ENCODE assay signal across 7 mouse cellular contexts in genomic region chr4:109979461-109980320, GRCm38 (mm10). TPM values are rescaled to one million over a fixed set of nuclear protein-coding genes. Genes with fewer than 3 reads are reported as not detected.
A peak's percentile ranks its signal among the peaks of the same experiment; 100 is the strongest.
DNase-seq lines count a peak whose midpoint lies in the region; ATAC-seq and TF ChIP-seq lines count a peak whose summit lies in the region.

No protein-coding gene starts in this region.

- ATAC-seq in lung, embryonic 15.5 days (ENCODE audit: borderline replicate concordance, extremely low read depth, low FRiP score, low TSS enrichment) = no peak
- no peak for ATAC-seq in forebrain, embryonic 12.5 days (ENCODE audit: low FRiP score)
- no peak for ATAC-seq in stomach, embryonic 14.5 days (ENCODE audit: insufficient number of reproducible peaks, insufficient read depth, low FRiP score, low read depth)

- TF ChIP-seq POLR2A in lung, adult 2 months (IDR thresholded peaks at IDR 0.05; ENCODE audit: borderline replicate concordance, extremely low read depth, low read depth, low read length) = no peak
- TF ChIP-seq POLR2A in thymus, adult 2 months (IDR thresholded peaks at IDR 0.05; ENCODE audit: control insufficient read depth, extremely low read depth, insufficient read depth, low read length, poor library complexity) = no peak

- intact Hi-C loops in gastrocnemius, postnatal 14 days (cut with DNase I; ENCODE audit: low total_unique reads) = no loop called here

- no peaks in the 10 kb centered on the region for H3K9me3 ChIP-seq in lung, embryonic 15.5 days
- no peaks in the 10 kb centered on the region for H3K9me3 ChIP-seq in forebrain, embryonic 12.5 days
- no peaks in the 10 kb centered on the region for H3K9me3 ChIP-seq in limb, embryonic 10.5 days (replicated peaks)
- peaks cover 4% of the 10 kb centered on the region; the same call in 1 of the 2 replicates for H3K9me3 ChIP-seq in stomach, embryonic 14.5 days (ENCODE audit: control insufficient read depth, low read depth, low read length)

- H3K4me2 ChIP-seq in lung, embryonic 15.5 days = peak overlapping the region; percentile 40
- peak overlapping the region; percentile 67 for H3K4me2 ChIP-seq in forebrain, embryonic 12.5 days
- H3K4me2 ChIP-seq in stomach, embryonic 14.5 days (replicated peaks; ENCODE audit: low read depth, low read length) = peak overlapping the region; percentile 20; the same call in 1 of the 2 replicates

- peaks cover 47% of the 10 kb centered on the region for H3K4me1 ChIP-seq in lung, embryonic 15.5 days
- H3K4me1 ChIP-seq in lung, adult 2 months (ENCODE audit: control insufficient read depth, insufficient read depth, low read length) = peaks cover 2% of the 10 kb centered on the region; the same call in 1 of the 2 replicates
- peaks cover 49% of the 10 kb centered on the region for H3K4me1 ChIP-seq in forebrain, embryonic 12.5 days
- peaks cover 61% of the 10 kb centered on the region for H3K4me1 ChIP-seq in limb, embryonic 10.5 days
- H3K4me1 ChIP-seq in stomach, embryonic 14.5 days (ENCODE audit: control insufficient read depth, insufficient read depth, low read length) = peaks cover 9% of the 10 kb centered on the region
- H3K4me1 ChIP-seq in thymus, adult 2 months (replicated peaks; ENCODE audit: control insufficient read depth, insufficient read depth, low read length) = peaks cover 2% of the 10 kb centered on the region; the same call in 1 of the 2 replicates

- no peak overlapping the region for H3K27ac ChIP-seq in lung, embryonic 15.5 days
- peak overlapping the region; percentile 91 for H3K27ac ChIP-seq in forebrain, embryonic 12.5 days
- peak overlapping the region; percentile 43; the same call in 1 of the 2 replicates for H3K27ac ChIP-seq in limb, embryonic 10.5 days
- H3K27ac ChIP-seq in stomach, embryonic 14.5 days (ENCODE audit: low read length) = no peak overlapping the region
- H3K27ac ChIP-seq in thymus, adult 2 months (ENCODE audit: control insufficient read depth, insufficient read depth, low read length) = no peak overlapping the region

- DNase-seq in lung, adult 2 months = no peak
- peak; percentile 75 for DNase-seq in limb, embryonic 10.5 days (ENCODE audit: low spot score)
- DNase-seq in thymus, adult 2 months = no peak
- no peak for DNase-seq in gastrocnemius, postnatal 14 days

- H3K27me3 ChIP-seq in lung, embryonic 15.5 days = peaks cover 100% of the 10 kb centered on the region
- H3K27me3 ChIP-seq in forebrain, embryonic 12.5 days = peaks cover 96% of the 10 kb centered on the region
- H3K27me3 ChIP-seq in limb, embryonic 10.5 days (ENCODE audit: low read depth, poor library complexity, severe bottlenecking) = peaks cover 100% of the 10 kb centered on the region
- peaks cover 88% of the 10 kb centered on the region for H3K27me3 ChIP-seq in stomach, embryonic 14.5 days (ENCODE audit: control insufficient read depth, insufficient read depth, low read length)
- peaks cover 43% of the 10 kb centered on the region for H3K27me3 ChIP-seq in thymus, adult 2 months (ENCODE audit: control insufficient read depth, insufficient read depth, low read length)

- no peak overlapping the region for H3K9ac ChIP-seq in lung, embryonic 15.5 days
- peak overlapping the region; percentile 89 for H3K9ac ChIP-seq in forebrain, embryonic 12.5 days
- H3K9ac ChIP-seq in stomach, embryonic 14.5 days (replicated peaks; ENCODE audit: low read depth, low read length) = no peak overlapping the region

- H3K4me3 ChIP-seq in lung, embryonic 15.5 days = peak overlapping the region; percentile 20
- H3K4me3 ChIP-seq in lung, adult 2 months (replicated peaks; ENCODE audit: extremely low read depth, low read depth, low read length) = no peak overlapping the region
- peak overlapping the region; percentile 66 for H3K4me3 ChIP-seq in forebrain, embryonic 12.5 days (replicated peaks)
- peak overlapping the region; percentile 43 for H3K4me3 ChIP-seq in limb, embryonic 10.5 days
- 0 out of 2 replicates have a peak overlapping the region, but pooled peaks have one; percentile 8 for H3K4me3 ChIP-seq in stomach, embryonic 14.5 days (ENCODE audit: low read depth, low read length)
- H3K4me3 ChIP-seq in thymus, adult 2 months (ENCODE audit: control insufficient read depth, insufficient read depth, low read length) = no peak overlapping the region

- TF ChIP-seq CTCF in lung, adult 2 months (IDR thresholded peaks at IDR 0.05; ENCODE audit: insufficient read depth, low read length) = no peak
- TF ChIP-seq CTCF in thymus, adult 2 months (IDR thresholded peaks at IDR 0.05; ENCODE audit: borderline replicate concordance, control insufficient read depth, extremely low read depth, insufficient read depth, low read length, poor library complexity) = no peak

- no peaks in the 10 kb centered on the region for H3K36me3 ChIP-seq in lung, embryonic 15.5 days
- H3K36me3 ChIP-seq in forebrain, embryonic 12.5 days (replicated peaks) = peaks cover 14% of the 10 kb centered on the region
- H3K36me3 ChIP-seq in limb, embryonic 10.5 days = no peaks in the 10 kb centered on the region
- no peaks in the 10 kb centered on the region for H3K36me3 ChIP-seq in stomach, embryonic 14.5 days (ENCODE audit: control insufficient read depth, insufficient read depth, low read length)
- no peaks in the 10 kb centered on the region for H3K36me3 ChIP-seq in thymus, adult 2 months (ENCODE audit: control insufficient read depth, insufficient read depth, low read length)

- WGBS in lung, embryonic 15.5 days = 2% methylated on average over 65 of the region's 66 CpGs
- WGBS in lung, adult 2 months = 3% methylated on average over 66 of the region's 66 CpGs
- under 1% methylated on average over 66 of the region's 66 CpGs for WGBS in forebrain, embryonic 12.5 days
- under 1% methylated on average over 66 of the region's 66 CpGs for WGBS in limb, embryonic 10.5 days
- under 1% methylated on average over 61 of the region's 66 CpGs for WGBS in stomach, embryonic 14.5 days
- WGBS in thymus, adult 2 months = 4% methylated on average over 66 of the region's 66 CpGs

RNA-seq across cellular contexts. Expression of gene Dmrta2, which starts 1.8 kb away (rescaled TPM):
- polyA plus RNA-seq in lung, embryonic 15.5 days (2015; fragmentation: Nextera tagmentation; extraction: Ambion mirVana) = 0.09 and 0.14 TPM in 2 replicates
- polyA plus RNA-seq in lung, adult 2 months (2012; rRNA removed) = 0.43 and 0.52 TPM in 2 replicates
- 8.5 and 9.7 TPM in 2 replicates for polyA plus RNA-seq in forebrain, embryonic 12.5 days (2016; fragmentation: Nextera tagmentation; extraction: Ambion mirVana)
- 0.20 TPM in 2 replicates for polyA plus RNA-seq in limb, embryonic 10.5 days (2016; fragmentation: Nextera tagmentation; extraction: Ambion mirVana)
- polyA plus RNA-seq in stomach, embryonic 14.5 days (2014; fragmentation: Nextera tagmentation; extraction: Ambion mirVana) = 0.16 TPM in 1 of 2 replicates, not detected in the other
- polyA plus RNA-seq in thymus, adult 2 months (2012; rRNA removed) = 0.67 and 0.74 TPM in 2 replicates
- total RNA-seq in gastrocnemius, postnatal 14 days (2021) = under 1 TPM; 0.18 to 0.23 TPM

Comparison
In these comparisons a context has a peak if more than half of its experiments do, and no peak if none do; other contexts are left out.
1. H3K4me3 ChIP-seq: peak in lung, embryonic 15.5 days (single experiment), forebrain, embryonic 12.5 days (single experiment), limb, embryonic 10.5 days (single experiment) and stomach, embryonic 14.5 days (single experiment); none in lung, adult 2 months (single experiment) and thymus, adult 2 months (single experiment).
2. H3K27ac ChIP-seq: peak in forebrain, embryonic 12.5 days (single experiment) and limb, embryonic 10.5 days (single experiment); none in lung, embryonic 15.5 days (single experiment), stomach, embryonic 14.5 days (single experiment) and thymus, adult 2 months (single experiment).
3. Peak in every context shown above with its lines, with median percentiles within 50 percentile points of each other: H3K4me2 ChIP-seq.